Mouse (Mus musculus): ENCODE data around the gene Garnl3. TPM values are rescaled to one million over a fixed set of nuclear protein-coding genes. Genes with fewer than 3 reads are reported as not detected.
"Not testable (repeated sequence)": the region's sequence is repeated elsewhere in the genome, so short reads cannot be mapped to it uniquely, and the experiment has no call there.

Garnl3 gene
- polyA plus RNA-seq, 2 experiments: 0.53 to 0.56 TPM

DNA sequence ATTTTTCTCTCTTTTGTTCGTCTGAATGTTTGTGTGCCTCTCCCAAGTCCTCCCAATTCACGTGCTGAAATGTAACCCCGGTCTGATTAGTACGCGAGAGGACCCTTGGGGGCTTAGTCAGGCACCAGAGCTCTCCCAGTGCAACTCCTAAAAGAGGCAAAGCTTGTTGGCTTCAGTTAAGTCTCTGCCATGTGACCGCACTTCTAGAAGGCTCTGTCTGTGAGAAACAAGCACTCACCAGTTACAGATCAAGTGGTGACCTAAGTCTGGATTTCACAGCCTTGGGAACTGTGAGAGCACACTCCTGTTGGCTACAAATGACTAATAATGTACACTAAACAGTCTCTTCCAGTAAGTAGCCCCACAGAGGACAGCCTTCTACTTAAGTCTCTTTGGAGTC is 8.6 kb downstream of the Garnl3 start:
- Histone ChIP-seq H3K27ac (no peak overlapping the region), H3K4me3 (ENCODE audit: insufficient read depth in 1 of 2, low read depth in 2 of 2, low read length in 2 of 2) (no peak overlapping the region), H3K4me1 (replicated peaks; ENCODE audit: control insufficient read depth in 2 of 2, insufficient read depth in 2 of 2, low read length in 1 of 2) (no peaks in the 10 kb centered on the region), H3K36me3 (replicated peaks; ENCODE audit: control insufficient read depth, insufficient read depth, low read depth) (no peaks in the 10 kb centered on the region), H3K4me2 (ENCODE audit: low read depth) (no peak overlapping the region), H3K27me3 (ENCODE audit: control insufficient read depth, insufficient read depth, low read length) (no peaks in the 10 kb centered on the region), H3K9ac (replicated peaks) (no peak overlapping the region), H3K9me3 (ENCODE audit: control insufficient read depth, low read length) (no peaks in the 10 kb centered on the region)
- WGBS (ENCODE audit: insufficient replicate concordance): 62% methylated on average over 6 of the region's 6 CpGs
- DNase-seq (ENCODE audit: low read depth in 3 of 3, low spot score in 3 of 3) (no peak), ATAC-seq (ENCODE audit: insufficient read depth) (no peak)
- TF ChIP-seq CTCF (IDR thresholded peaks at IDR 0.05; ENCODE audit: low read depth) (no peak), EP300 (IDR thresholded peaks at IDR 0.05; ENCODE audit: low read depth) (no peak)

DNA sequence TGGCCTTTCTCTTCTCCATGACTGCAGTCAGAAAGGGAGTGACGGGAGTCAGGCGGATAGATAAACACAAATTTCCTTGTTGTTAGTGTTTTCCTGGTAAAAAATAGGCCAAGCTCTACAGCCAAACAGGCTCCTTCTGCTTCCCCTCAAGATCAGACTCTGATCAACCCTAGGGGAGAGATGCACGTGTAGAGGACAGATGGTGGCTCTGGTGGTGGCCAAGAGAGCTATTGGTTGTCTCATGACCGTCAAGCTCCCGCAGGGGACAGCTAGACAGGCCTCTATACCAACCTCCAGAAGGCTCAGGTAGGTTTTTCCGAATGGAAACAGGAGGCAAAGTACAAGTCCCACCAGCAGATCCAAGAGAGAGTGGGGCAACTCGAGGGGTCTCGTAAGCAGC is 30.9 kb downstream of the Garnl3 start:
- WGBS (ENCODE audit: insufficient replicate concordance): 67% methylated on average over 8 of the region's 8 CpGs
- Histone ChIP-seq H3K4me2 (ENCODE audit: low read depth) (no peak overlapping the region), H3K4me3 (ENCODE audit: insufficient read depth in 1 of 2, low read depth in 2 of 2, low read length in 2 of 2) (no peak overlapping the region), H3K4me1 (replicated peaks; ENCODE audit: control insufficient read depth in 2 of 2, insufficient read depth in 2 of 2, low read length in 1 of 2) (no peaks in the 10 kb centered on the region), H3K27me3 (ENCODE audit: control insufficient read depth, insufficient read depth, low read length) (no peaks in the 10 kb centered on the region), H3K36me3 (replicated peaks; ENCODE audit: control insufficient read depth, insufficient read depth, low read depth) (no peaks in the 10 kb centered on the region), H3K9me3 (ENCODE audit: control insufficient read depth, low read length) (no peaks in the 10 kb centered on the region), H3K9ac (replicated peaks) (no peak overlapping the region), H3K27ac (no peak overlapping the region)
- DNase-seq (ENCODE audit: low read depth in 3 of 3, low spot score in 3 of 3) (no peak), ATAC-seq (ENCODE audit: insufficient read depth) (no peak)
- TF ChIP-seq CTCF (IDR thresholded peaks at IDR 0.05; ENCODE audit: low read depth) (no peak), EP300 (IDR thresholded peaks at IDR 0.05; ENCODE audit: low read depth) (no peak)

DNA sequence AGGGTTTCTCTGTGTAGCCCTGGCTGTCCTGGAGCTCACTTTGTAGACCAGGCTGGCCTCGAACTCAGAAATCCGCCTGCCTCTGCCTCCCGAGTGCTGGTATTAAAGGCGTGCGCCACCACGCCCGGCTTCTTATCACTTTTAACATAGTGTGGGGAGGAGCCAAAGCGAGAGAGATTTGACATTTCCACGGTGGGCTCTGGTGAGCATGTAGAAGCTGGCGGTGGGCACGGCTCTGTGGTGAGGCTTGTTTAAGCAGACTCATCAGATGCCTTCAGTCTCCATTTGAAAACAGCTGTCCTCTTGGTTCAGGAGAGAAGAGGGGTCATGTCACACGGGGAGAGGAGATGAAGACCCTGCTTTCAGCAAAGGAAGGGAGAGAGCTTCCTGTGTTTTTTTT is 34.1 kb downstream of the Garnl3 start:
- WGBS (ENCODE audit: insufficient replicate concordance): 58% methylated on average over 12 of the region's 12 CpGs
- ATAC-seq (ENCODE audit: insufficient read depth); H3K27ac ChIP-seq; H3K36me3 ChIP-seq (replicated peaks; ENCODE audit: control insufficient read depth, insufficient read depth, low read depth); H3K4me1 ChIP-seq (replicated peaks; ENCODE audit: control insufficient read depth in 2 of 2, insufficient read depth in 2 of 2, low read length in 1 of 2); H3K4me2 ChIP-seq (ENCODE audit: low read depth); H3K9ac ChIP-seq (replicated peaks); H3K4me3 ChIP-seq (ENCODE audit: insufficient read depth in 1 of 2, low read depth in 2 of 2, low read length in 2 of 2); H3K27me3 ChIP-seq (ENCODE audit: control insufficient read depth, insufficient read depth, low read length); H3K9me3 ChIP-seq (ENCODE audit: control insufficient read depth, low read length); DNase-seq (ENCODE audit: low read depth in 3 of 3, low spot score in 3 of 3): not testable (repeated sequence)

DNA sequence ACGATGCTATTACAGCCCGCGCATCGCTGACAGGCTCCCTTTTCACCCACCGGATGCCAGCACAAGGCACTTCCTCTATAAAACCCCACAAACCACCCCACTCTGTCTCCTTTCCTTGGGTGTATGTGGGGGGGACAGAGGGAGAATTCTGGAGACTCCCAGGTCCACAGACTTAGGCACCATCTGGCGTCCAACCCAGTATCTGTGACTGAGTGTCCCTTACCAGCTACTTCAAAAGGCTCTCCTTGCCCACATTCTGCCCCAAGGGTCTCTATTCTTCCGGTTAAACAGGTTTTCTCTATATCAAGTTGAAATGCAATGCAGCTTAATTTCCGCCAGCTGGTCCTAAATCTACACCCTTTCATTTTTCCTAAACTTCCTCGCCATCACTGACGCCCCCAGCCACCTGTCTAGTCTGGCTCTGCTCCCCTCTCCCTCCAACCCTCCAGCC is 36.2 kb downstream of the Garnl3 start:
- H3K9me3 ChIP-seq (ENCODE audit: control insufficient read depth, low read length): no peaks in the 10 kb centered on the region
- no peak for TF ChIP-seq CTCF (IDR thresholded peaks at IDR 0.05; ENCODE audit: low read depth)
- no peak for TF ChIP-seq EP300 (IDR thresholded peaks at IDR 0.05; ENCODE audit: low read depth)
- 53% methylated on average over 10 of the region's 10 CpGs for WGBS (ENCODE audit: insufficient replicate concordance)
- no peak overlapping the region for H3K9ac ChIP-seq (replicated peaks)
- no peak overlapping the region for H3K4me3 ChIP-seq (ENCODE audit: insufficient read depth in 1 of 2, low read depth in 2 of 2, low read length in 2 of 2)
- H3K36me3 ChIP-seq (replicated peaks; ENCODE audit: control insufficient read depth, insufficient read depth, low read depth): no peaks in the 10 kb centered on the region
- no peaks in the 10 kb centered on the region for H3K27me3 ChIP-seq (ENCODE audit: control insufficient read depth, insufficient read depth, low read length)
- no peak overlapping the region for H3K4me2 ChIP-seq (ENCODE audit: low read depth)
- ATAC-seq (ENCODE audit: insufficient read depth) (no peak), DNase-seq (ENCODE audit: low read depth in 3 of 3, low spot score in 3 of 3) (no peak)
- H3K4me1 ChIP-seq (replicated peaks; ENCODE audit: control insufficient read depth in 2 of 2, insufficient read depth in 2 of 2, low read length in 1 of 2): no peaks in the 10 kb centered on the region
- no peak overlapping the region for H3K27ac ChIP-seq

DNA sequence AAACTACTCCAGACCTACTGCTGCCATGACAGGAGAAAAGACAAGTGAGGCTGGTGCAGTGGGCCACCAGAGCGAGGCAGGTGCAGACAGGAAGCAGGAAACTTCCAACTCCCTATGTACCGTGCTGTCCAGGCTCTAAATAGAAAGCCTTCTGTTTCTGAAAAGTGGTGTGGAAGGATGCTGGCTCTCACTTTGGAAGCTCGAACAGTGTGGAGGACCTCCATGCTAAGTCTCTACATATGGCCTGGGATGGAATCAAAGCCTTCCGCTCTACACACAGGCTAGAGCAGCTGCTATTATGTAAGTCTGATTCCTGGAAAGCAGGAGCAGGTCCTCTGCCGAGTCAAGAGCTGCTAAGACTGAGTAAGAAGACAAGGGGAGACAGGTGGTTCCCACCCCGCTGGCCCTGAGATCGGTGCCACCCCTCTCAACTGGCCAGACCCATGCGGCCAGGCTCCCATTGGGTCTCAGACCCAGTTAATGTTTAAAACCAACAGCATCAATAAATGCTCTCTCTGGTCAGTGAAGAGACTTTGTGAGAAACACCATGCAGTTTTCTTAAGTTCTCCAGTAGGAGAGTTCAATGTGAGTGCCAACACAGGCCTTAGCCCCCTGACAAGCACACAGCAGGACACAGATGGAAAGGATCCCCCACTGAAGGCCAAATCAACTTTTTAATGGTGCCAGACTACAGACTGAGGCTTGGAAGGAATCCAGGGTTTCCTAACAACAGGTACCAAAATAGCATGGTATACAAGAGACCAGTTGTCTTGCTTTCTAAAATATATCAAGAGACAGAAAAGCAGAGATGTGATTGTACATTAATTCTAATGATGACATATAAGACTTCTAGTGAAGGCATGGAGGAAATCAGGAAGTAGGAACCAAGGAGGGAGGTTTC is 40.6 kb downstream of the Garnl3 start:
- no peak overlapping the region for H3K4me3 ChIP-seq (ENCODE audit: insufficient read depth in 1 of 2, low read depth in 2 of 2, low read length in 2 of 2)
- ATAC-seq (ENCODE audit: insufficient read depth) (no peak), DNase-seq (ENCODE audit: low read depth in 3 of 3, low spot score in 3 of 3) (no peak)
- no peaks in the 10 kb centered on the region for H3K9me3 ChIP-seq (ENCODE audit: control insufficient read depth, low read length)
- H3K27me3 ChIP-seq (ENCODE audit: control insufficient read depth, insufficient read depth, low read length): no peaks in the 10 kb centered on the region
- H3K4me2 ChIP-seq (ENCODE audit: low read depth): no peak overlapping the region
- 54% methylated on average over 8 of the region's 8 CpGs for WGBS (ENCODE audit: insufficient replicate concordance)
- TF ChIP-seq CTCF (IDR thresholded peaks at IDR 0.05; ENCODE audit: low read depth) (no peak), EP300 (IDR thresholded peaks at IDR 0.05; ENCODE audit: low read depth) (no peak)
- no peaks in the 10 kb centered on the region for H3K36me3 ChIP-seq (replicated peaks; ENCODE audit: control insufficient read depth, insufficient read depth, low read depth)
- no peak overlapping the region for H3K27ac ChIP-seq
- H3K4me1 ChIP-seq (replicated peaks; ENCODE audit: control insufficient read depth in 2 of 2, insufficient read depth in 2 of 2, low read length in 1 of 2): no peaks in the 10 kb centered on the region
- H3K9ac ChIP-seq (replicated peaks): no peak overlapping the region

DNA sequence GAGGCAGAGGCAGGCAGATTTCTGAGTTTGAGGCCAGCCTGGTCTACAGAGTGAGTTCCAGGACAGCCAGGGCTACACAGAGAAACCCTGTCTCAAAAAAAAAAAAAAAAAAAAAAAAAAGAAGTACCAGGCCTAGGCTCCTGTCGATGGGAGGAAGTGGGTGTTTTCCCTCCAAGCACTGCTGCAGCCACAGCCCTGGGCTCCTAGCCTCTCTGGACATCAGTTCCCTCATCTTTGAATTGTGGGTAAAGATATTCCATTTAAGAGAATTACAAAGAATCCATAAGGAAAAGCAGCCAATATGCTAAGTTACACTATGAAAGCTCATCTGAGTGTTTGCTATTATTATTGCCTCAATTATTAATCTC is 41.4 kb downstream of the Garnl3 start:
- H3K9ac ChIP-seq (replicated peaks); H3K27ac ChIP-seq; H3K4me1 ChIP-seq (replicated peaks; ENCODE audit: control insufficient read depth in 2 of 2, insufficient read depth in 2 of 2, low read length in 1 of 2); H3K9me3 ChIP-seq (ENCODE audit: control insufficient read depth, low read length); H3K4me2 ChIP-seq (ENCODE audit: low read depth); H3K4me3 ChIP-seq (ENCODE audit: insufficient read depth in 1 of 2, low read depth in 2 of 2, low read length in 2 of 2); ATAC-seq (ENCODE audit: insufficient read depth); H3K36me3 ChIP-seq (replicated peaks; ENCODE audit: control insufficient read depth, insufficient read depth, low read depth); DNase-seq (ENCODE audit: low read depth in 3 of 3, low spot score in 3 of 3); H3K27me3 ChIP-seq (ENCODE audit: control insufficient read depth, insufficient read depth, low read length): not testable (repeated sequence)
- 7% methylated on average over 1 of the region's 1 CpGs for WGBS (ENCODE audit: insufficient replicate concordance)

Data from liver, embryonic 14.5 days (tissue).